ENCODE assay signal across 13 mouse cellular contexts in genomic region chr4:33904826-33905225, GRCm38 (mm10). TPM values are rescaled to one million over a fixed set of nuclear protein-coding genes. Genes with fewer than 3 reads are reported as not detected.
"Had no signal": no experiment of that assay in that cellular context is flagged by ENCODE, and none has a peak within 500 bp of the region (broad histone marks: within the 10 kb centered on the region; RNA-seq: fewer than 3 reads in every experiment).

No protein-coding gene starts in this region.

- DNase-seq: retina, postnatal 1 day; right cerebral cortex, adult 18-20 months; right cerebral cortex, postnatal 14 days; right cerebral cortex, postnatal 25 days; right cerebral cortex, postnatal 4 days; spleen, adult 18-20 months; thymus, adult 18-20 months; thymus, adult 2 months; thymus, postnatal 14 days; thymus, postnatal 25 days; thymus, postnatal 36 days; thymus, postnatal 4 days had no signal

RNA-seq across cellular contexts. Expression of gene Cnr1, which starts 19.6 kb away (rescaled TPM):
- total RNA-seq: neutrophil, adult 5-6 weeks had no signal
